Mouse (Mus musculus) embryonic facial prominence, embryonic 13.5 days (tissue): ENCODE measurements around the gene Etv6. TPM values are rescaled to one million over a fixed set of nuclear protein-coding genes. Genes with fewer than 3 reads are reported as not detected.

Source experiments
- ATAC-seq: fragments of 200-750 bp; cut with Nextera tagmentation; 2 replicates; pipeline ENCODE4 v1.8.0; 2017; ENCODE audit warnings: low read depth; ENCODE audit not compliant: insufficient number of reproducible peaks, insufficient read depth, low FRiP score, low TSS enrichment
- H3K27ac ChIP-seq: fragments of 300-500 bp; sonication (generic); 2 replicates; pipeline ENCODE4 v1.5.1; 2015; ENCODE audit warnings: moderate library complexity, mild to moderate bottlenecking, inconsistent platforms
- H3K27me3 ChIP-seq: fragments of 300-500 bp; sonication (generic); 2 replicates; pipeline ENCODE4 v1.6.1; 2015; ENCODE audit warnings: mild to moderate bottlenecking, inconsistent platforms
- H3K36me3 ChIP-seq: fragments of 300-500 bp; sonication (generic); 2 replicates; pipeline ENCODE4 v1.6.1; 2015; ENCODE audit warnings: mild to moderate bottlenecking, inconsistent platforms
- H3K4me1 ChIP-seq: fragments of 300-500 bp; sonication (generic); 2 replicates; pipeline ENCODE4 v1.6.1; 2015; ENCODE audit warnings: inconsistent platforms
- H3K4me2 ChIP-seq: fragments of 300-500 bp; sonication (generic); 2 replicates; pipeline ENCODE4 v1.6.1; 2015; ENCODE audit warnings: moderate library complexity, mild to moderate bottlenecking, inconsistent platforms
- H3K4me3 ChIP-seq: fragments of 300-500 bp; sonication (generic); 2 replicates; pipeline ENCODE4 v1.5.1; 2015; ENCODE audit warnings: mild to moderate bottlenecking, inconsistent platforms
- H3K9ac ChIP-seq: fragments of 300-500 bp; sonication (generic); 2 replicates; pipeline ENCODE4 v1.6.1; 2015; ENCODE audit warnings: mild to moderate bottlenecking, inconsistent platforms
- H3K9me3 ChIP-seq: fragments of 300-500 bp; sonication (generic); 2 replicates; pipeline ENCODE4 v1.6.1; 2016; ENCODE audit warnings: inconsistent platforms
- WGBS: fragments of 180-500 bp; shearing (Covaris S2); methylation state at CpG from one replicate; pipeline ENCODE4 v1.1.7; 2015; ENCODE audit warnings: mixed read lengths; 5-methylcytosine and 5-hydroxymethylcytosine counted together
- polyA plus RNA-seq: library from polyadenylated mRNA; unstranded; fragments of >200 nt; fragmentation: Nextera tagmentation; extraction: Ambion mirVana; gene quantifications from 2 replicates; pipeline ENCODE4 v1.2.1, GENCODE M21; 2015

Gene Etv6
- polyA plus RNA-seq, 1 experiment from 2014 or later = 16.1 TPM

DNA sequence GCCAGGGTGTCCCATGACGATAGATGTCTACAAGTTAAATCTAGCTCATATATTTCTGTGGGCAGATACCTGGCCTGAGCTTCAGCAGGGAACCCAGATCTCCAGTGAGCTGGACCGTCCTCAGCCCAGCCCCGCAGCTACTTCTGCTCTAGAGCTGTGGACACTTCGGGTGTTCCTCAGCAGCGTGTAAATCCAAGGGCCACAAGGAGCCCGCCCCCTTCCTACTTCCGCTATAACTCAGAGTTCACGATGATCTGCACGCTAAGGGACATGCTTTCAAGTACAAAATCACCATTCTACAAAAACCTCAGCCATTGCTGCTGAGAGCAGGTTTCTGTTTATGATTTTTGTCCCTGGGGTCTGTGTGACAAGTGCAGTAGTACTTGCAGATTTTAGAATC, 211.8 kb downstream of the Etv6 start:
- no peaks in the 10 kb centered on the region for H3K9me3 ChIP-seq
- no peaks in the 10 kb centered on the region for H3K27me3 ChIP-seq
- no peak overlapping the region for H3K4me2 ChIP-seq
- H3K36me3 ChIP-seq = peaks cover 42% of the 10 kb centered on the region
- no peak overlapping the region for H3K4me3 ChIP-seq
- H3K4me1 ChIP-seq = no peaks in the 10 kb centered on the region
- no peak overlapping the region for H3K27ac ChIP-seq
- H3K9ac ChIP-seq = no peak overlapping the region
- 95% methylated on average over 9 of the region's 9 CpGs for WGBS
- no peak for ATAC-seq

DNA sequence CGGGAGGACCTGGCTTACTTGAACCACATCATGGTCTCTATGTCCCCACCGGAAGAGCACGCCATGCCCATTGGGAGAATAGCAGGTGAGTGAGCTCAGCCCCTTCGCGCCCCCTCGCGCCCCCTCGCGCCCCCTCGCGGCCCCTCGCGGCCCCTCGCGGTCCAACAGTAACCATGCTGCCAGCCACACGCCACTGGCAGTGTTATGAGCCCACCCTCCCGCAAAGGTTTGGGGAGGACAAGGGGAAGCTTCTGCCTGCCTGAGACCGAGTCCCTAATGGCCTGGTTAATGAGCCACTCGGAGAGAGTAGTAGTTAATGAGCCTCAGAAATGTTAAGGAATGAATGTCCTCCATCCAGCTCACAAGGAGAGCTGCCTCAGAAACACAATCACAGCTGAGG, 213.2 kb downstream of the Etv6 start:
- Histone ChIP-seq H3K27me3 (no peaks in the 10 kb centered on the region), H3K9ac (no peak overlapping the region), H3K4me2 (no peak overlapping the region), H3K36me3 (peaks cover 45% of the 10 kb centered on the region), H3K9me3 (no peaks in the 10 kb centered on the region), H3K27ac (no peak overlapping the region), H3K4me1 (no peaks in the 10 kb centered on the region), H3K4me3 (no peak overlapping the region)
- WGBS = 93% methylated on average over 19 of the region's 19 CpGs
- no peak for ATAC-seq

DNA sequence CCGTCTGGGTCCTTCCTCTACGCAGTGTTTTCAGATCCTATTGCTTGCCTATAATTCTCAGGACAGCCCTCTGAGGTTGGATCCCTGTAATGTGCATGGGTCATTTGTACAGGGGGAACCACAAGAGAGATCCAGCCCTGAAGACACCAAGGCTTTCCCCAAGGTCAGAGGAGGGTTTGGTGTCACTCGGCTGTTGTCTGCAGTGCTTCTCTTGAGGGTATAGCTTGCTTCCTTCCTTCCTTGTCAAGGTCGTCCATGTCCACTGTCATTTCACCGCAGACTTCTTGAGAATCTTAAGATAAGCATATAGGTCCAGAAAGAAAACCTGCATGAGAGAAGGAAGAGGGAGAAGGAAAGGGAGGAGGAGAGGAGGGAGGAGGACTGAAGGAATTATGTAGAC, 215.3 kb downstream of the Etv6 start:
- no peaks in the 10 kb centered on the region for H3K9me3 ChIP-seq
- H3K4me3 ChIP-seq = no peak overlapping the region
- H3K4me1 ChIP-seq = no peaks in the 10 kb centered on the region
- H3K27me3 ChIP-seq = no peaks in the 10 kb centered on the region
- H3K36me3 ChIP-seq = peaks cover 45% of the 10 kb centered on the region
- WGBS = 92% methylated on average over 5 of the region's 5 CpGs
- no peak overlapping the region for H3K4me2 ChIP-seq
- no peak overlapping the region for H3K9ac ChIP-seq
- ATAC-seq = no peak
- H3K27ac ChIP-seq = no peak overlapping the region

DNA sequence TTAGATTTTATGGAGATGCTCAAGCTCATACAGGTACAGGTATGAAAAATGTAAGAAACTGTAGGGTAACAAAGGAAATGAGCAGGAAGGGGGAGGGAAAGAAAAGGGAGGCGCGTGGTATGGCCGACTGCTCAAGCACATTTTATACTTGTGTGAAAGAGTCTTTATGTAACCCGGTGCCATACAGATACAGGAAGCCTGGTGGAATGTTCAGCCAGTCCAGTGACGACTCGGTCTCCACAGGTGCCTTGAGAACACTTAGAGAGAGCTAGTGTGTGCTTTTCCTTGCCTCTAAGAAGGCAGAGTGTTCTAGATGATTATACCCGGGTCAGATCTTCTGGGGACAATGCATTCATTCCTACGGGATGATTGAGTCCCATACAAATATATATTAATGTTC, 215.9 kb downstream of the Etv6 start:
- Histone ChIP-seq H3K4me3 (no peak overlapping the region), H3K27me3 (no peaks in the 10 kb centered on the region), H3K9me3 (no peaks in the 10 kb centered on the region), H3K9ac (no peak overlapping the region), H3K4me2 (no peak overlapping the region), H3K36me3 (peaks cover 47% of the 10 kb centered on the region), H3K27ac (no peak overlapping the region), H3K4me1 (no peaks in the 10 kb centered on the region)
- WGBS = 89% methylated on average over 8 of the region's 8 CpGs
- ATAC-seq = no peak

DNA sequence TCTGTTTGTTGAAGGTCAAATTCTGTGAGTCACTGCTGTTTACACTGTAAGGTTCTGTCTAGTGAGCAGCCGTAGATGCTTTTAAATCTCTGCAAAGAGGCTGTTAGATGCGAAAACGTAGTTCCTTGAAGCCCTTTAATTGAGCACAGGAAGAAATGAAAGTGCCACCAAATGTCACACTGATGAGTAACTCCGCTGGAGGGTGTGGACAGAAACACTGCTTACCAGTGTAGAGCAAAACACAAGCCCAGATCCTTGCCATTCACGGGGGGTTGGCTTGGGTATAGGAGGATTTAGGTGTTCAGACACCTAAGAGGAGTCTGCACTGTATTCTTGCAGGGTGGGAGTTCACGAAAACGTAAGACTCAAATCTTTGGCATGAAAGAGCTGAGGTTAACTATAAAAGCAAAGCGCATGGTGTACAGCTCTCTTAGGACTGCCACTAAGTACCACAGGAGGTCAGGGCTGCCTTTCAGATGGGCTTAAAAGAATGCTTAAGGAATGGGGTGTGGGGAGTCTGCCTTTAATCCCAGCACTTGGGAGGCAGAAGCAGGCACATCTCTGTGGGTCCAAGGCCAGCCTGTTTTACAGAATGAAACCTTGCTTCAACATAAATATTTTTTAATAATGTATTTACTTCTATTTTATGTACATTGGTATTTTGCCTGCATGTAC, 216.7 kb downstream of the Etv6 start:
- 89% methylated on average over 8 of the region's 8 CpGs for WGBS
- Histone ChIP-seq H3K9me3 (no peaks in the 10 kb centered on the region), H3K9ac (no peak overlapping the region), H3K36me3 (peaks cover 51% of the 10 kb centered on the region), H3K27me3 (no peaks in the 10 kb centered on the region), H3K4me1 (no peaks in the 10 kb centered on the region), H3K4me3 (no peak overlapping the region), H3K27ac (no peak overlapping the region), H3K4me2 (no peak overlapping the region)
- no peak for ATAC-seq

DNA sequence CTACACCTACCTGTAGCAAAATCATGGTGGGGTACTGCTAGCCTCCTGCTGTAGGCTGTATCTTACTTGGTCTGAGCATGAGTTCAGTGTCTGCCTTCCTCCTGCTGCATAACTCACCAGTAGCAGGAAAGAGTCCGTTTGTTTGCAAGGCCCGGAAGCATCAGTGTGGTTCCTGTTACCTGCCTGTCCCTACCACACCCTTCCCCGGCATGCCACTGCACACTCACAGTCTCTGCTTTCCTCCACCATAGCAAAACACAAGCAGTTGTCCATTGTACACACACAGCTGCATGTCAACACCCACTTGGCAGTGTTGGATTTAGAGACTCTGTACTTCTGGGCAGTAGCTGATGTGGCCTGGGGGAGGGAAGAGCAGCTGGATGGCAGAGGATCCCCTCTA, 220.9 kb downstream of the Etv6 start:
- Histone ChIP-seq H3K4me1 (no peaks in the 10 kb centered on the region), H3K9ac (no peak overlapping the region), H3K27ac (no peak overlapping the region), H3K4me2 (no peak overlapping the region), H3K9me3 (0 out of 2 replicates have a peak, but pooled peaks cover 3% of the 10 kb centered on the region), H3K27me3 (no peaks in the 10 kb centered on the region), H3K36me3 (peaks cover 36% of the 10 kb centered on the region), H3K4me3 (no peak overlapping the region)
- no peak for ATAC-seq
- WGBS = 81% methylated on average over 3 of the region's 3 CpGs

DNA sequence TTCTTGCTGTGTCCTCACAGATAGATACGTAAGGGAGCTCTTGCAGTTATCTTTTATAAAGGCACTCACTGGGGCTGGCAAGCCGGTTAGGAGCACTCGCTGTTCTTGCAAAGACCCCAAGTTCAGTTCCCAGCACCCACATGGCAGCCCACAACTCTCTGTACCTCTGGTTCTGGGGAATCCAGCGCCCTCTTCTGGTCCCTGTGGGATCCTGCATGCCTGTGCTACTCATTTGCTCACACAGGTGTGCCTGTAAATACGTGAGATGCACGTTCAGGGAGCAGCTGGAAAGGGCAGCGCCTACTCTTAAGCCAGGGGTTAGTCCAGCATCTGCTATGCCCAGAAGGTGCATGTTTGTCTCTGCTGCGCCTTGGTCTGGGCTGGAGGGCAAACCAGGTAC, 224.4 kb downstream of the Etv6 start:
- Histone ChIP-seq H3K36me3 (peaks cover 58% of the 10 kb centered on the region), H3K9me3 (0 out of 2 replicates have a peak, but pooled peaks cover 3% of the 10 kb centered on the region), H3K9ac (no peak overlapping the region), H3K27ac (no peak overlapping the region), H3K4me3 (no peak overlapping the region), H3K4me2 (no peak overlapping the region), H3K27me3 (no peaks in the 10 kb centered on the region), H3K4me1 (no peaks in the 10 kb centered on the region)
- 92% methylated on average over 8 of the region's 8 CpGs for WGBS
- no peak for ATAC-seq

DNA sequence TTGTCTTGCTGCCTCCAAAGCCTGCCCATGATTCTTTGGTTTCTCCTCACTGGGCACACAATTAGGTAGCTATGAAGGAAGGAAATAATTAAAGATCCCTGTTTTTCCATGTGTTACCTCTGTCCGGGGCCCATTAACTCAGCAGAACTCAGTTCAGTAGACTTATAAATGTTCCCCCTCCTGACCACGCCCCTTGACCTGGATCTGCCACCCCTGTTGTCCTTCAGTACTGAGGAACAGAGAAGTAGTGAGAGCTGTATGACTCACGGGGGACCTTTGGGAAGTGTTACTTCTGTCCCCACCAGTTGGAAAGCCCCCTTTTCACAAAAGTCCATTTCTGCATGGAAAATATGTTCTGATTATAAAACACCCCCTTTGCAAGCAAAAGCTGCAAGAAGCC, 226.4 kb downstream of the Etv6 start:
- WGBS = 75% methylated on average over 3 of the region's 3 CpGs

DNA sequence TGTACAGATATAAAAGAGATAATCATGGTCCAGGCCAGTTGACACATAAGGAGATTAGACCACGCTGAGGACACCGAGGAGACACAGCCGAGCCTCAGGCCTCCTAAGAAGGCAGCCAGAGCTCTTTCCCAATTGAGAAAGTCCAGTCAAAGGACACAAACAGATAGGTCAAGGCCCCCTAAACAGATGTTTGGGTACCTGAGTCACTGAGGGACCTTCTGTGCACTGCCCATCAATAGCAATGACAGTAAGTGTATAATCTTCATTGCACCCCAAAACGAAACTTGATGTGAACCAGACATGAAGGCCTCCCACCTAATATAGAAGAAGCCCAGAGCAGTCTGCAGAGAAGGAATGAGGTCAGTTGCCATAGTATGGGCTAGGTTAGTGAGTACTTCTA, 226.9 kb downstream of the Etv6 start:
- no peak overlapping the region for H3K4me3 ChIP-seq
- whole genome bisulfite sequencing = 89% methylated on average over 4 of the region's 4 CpGs
- no peaks in the 10 kb centered on the region for H3K4me1 ChIP-seq
- H3K9me3 ChIP-seq = 0 out of 2 replicates have a peak, but pooled peaks cover 3% of the 10 kb centered on the region
- no peak overlapping the region for H3K4me2 ChIP-seq
- H3K27ac ChIP-seq = no peak overlapping the region
- H3K27me3 ChIP-seq = no peaks in the 10 kb centered on the region
- H3K9ac ChIP-seq = no peak overlapping the region
- peaks cover 75% of the 10 kb centered on the region for H3K36me3 ChIP-seq
- ATAC-seq = no peak

More for the DNA sequence above, 226.4 kb downstream of the Etv6 start:
- no peaks in the 10 kb centered on the region for H3K4me1 ChIP-seq
- H3K27me3 ChIP-seq = no peaks in the 10 kb centered on the region
- 0 out of 2 replicates have a peak, but pooled peaks cover 3% of the 10 kb centered on the region for H3K9me3 ChIP-seq
- H3K27ac ChIP-seq = no peak overlapping the region
- no peak for ATAC-seq
- no peak overlapping the region for H3K9ac ChIP-seq
- peaks cover 70% of the 10 kb centered on the region for H3K36me3 ChIP-seq
- H3K4me2 ChIP-seq = no peak overlapping the region
- no peak overlapping the region for H3K4me3 ChIP-seq

DNA sequence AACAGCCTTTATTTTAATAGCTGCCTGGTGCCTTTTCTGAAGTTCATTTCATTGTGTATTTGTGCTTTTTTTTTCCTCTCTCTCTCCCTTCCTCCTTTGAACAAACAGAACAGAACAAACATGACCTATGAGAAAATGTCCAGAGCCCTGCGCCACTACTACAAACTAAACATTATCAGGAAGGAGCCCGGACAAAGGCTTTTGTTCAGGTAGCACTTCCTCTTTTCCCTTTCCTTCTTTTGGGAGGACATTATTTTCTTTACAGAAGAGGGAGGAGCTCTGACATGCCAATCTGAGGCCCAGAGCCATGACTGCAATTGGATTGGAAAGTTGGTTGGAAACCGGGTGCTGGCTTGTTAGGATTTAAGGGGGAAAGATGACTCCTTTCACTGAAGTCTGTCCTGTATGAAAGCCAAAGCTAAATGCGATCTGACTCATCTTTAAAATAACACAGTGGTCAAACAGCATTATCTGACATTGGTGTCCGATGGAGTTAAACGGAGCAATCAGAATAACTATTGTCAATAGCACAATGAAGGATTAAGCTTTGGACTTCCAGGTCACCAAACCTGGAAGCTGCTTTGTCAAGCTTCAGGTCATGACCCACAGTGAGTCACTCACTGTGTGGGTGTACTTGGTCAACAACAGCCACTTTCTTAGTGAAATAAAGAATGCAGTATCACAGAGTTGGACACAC, 227.6 kb downstream of the Etv6 start:
- WGBS = 81% methylated on average over 6 of the region's 6 CpGs
- Histone ChIP-seq H3K4me1 (no peaks in the 10 kb centered on the region), H3K36me3 (peaks cover 82% of the 10 kb centered on the region)

DNA sequence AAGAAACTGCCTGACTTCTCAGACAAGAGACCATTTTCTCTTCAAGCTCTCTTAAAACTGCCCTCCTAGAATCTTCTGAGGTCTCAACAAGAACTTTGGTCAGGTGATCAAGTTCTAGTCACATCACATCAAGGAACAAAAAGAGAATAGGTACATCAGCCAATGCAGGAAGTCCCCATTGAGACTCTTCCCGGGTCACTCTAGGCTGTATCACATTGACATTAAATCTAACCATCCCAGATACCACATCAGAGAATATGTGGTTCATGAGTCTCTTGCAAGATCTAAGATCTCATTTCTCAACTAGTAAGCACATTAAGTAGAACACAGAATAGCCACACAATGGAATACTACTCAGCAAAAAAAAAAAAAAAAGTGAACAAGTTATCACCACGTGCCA, 238.4 kb downstream of the Etv6 start:
- WGBS = 80% methylated on average over 2 of the region's 2 CpGs
- Histone ChIP-seq H3K9me3 (no peaks in the 10 kb centered on the region), H3K9ac (no peak overlapping the region), H3K27ac (no peak overlapping the region), H3K4me2 (no peak overlapping the region), H3K36me3 (peaks cover 25% of the 10 kb centered on the region), H3K27me3 (no peaks in the 10 kb centered on the region), H3K4me1 (no peaks in the 10 kb centered on the region), H3K4me3 (no peak overlapping the region)
- ATAC-seq = no peak

More for the DNA sequence above, 227.6 kb downstream of the Etv6 start:
- no peak for ATAC-seq
- no peak overlapping the region for H3K4me2 ChIP-seq
- no peak overlapping the region for H3K27ac ChIP-seq
- no peak overlapping the region for H3K4me3 ChIP-seq
- H3K27me3 ChIP-seq = no peaks in the 10 kb centered on the region
- no peak overlapping the region for H3K9ac ChIP-seq
- 0 out of 2 replicates have a peak, but pooled peaks cover 3% of the 10 kb centered on the region for H3K9me3 ChIP-seq

DNA sequence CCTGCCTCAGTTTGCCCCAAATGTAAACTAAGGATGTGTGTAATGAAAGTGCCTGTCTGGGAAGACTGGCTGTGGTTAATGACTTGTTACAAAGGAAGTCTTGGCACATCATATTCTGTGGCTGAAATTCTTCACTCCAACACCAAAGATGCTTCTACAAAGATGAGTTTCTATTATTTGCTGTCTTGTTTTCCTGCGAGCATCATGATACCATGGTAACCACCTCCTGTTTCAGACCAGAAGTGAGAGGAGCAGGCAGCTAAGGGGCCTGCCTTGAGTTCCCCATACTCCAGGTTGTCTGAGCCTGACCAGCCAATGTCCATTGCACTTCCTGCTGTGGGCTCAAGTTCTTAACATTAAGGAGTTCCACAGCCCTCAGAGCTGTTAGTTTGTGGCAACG, 241.5 kb downstream of the Etv6 start:
- Histone ChIP-seq H3K9me3 (no peaks in the 10 kb centered on the region), H3K27me3 (no peaks in the 10 kb centered on the region), H3K27ac (no peak overlapping the region), H3K4me3 (no peak overlapping the region), H3K9ac (no peak overlapping the region), H3K36me3 (0 out of 2 replicates have a peak, but pooled peaks cover 5% of the 10 kb centered on the region), H3K4me2 (no peak overlapping the region), H3K4me1 (no peaks in the 10 kb centered on the region)
- WGBS = 84% methylated on average over 2 of the region's 2 CpGs
- no peak for ATAC-seq
